Mouse (Mus musculus) embryonic facial prominence, embryonic 12.5 days (tissue): ENCODE data around the gene Dok5. TPM values are rescaled to one million over a fixed set of nuclear protein-coding genes. Genes with fewer than 3 reads are reported as not detected.

Experiments used
- ATAC-seq: fragments of 200-750 bp; cut with Nextera tagmentation; 2 replicates; pipeline ENCODE4 v1.8.0; 2017; ENCODE audit not compliant: insufficient number of reproducible peaks, insufficient read depth, low FRiP score, low TSS enrichment
- H3K27ac ChIP-seq: fragments of 300-500 bp; sonication (generic); 2 replicates; pipeline ENCODE4 v1.5.1; 2016; ENCODE audit warnings: mild to moderate bottlenecking
- H3K27me3 ChIP-seq: fragments of 300-500 bp; sonication (generic); 2 replicates; pipeline ENCODE4 v1.6.1; 2016; ENCODE audit warnings: mild to moderate bottlenecking, moderate library complexity
- H3K36me3 ChIP-seq: fragments of 300-500 bp; sonication (generic); 2 replicates; pipeline ENCODE4 v1.6.1; 2016; ENCODE audit warnings: mild to moderate bottlenecking
- H3K4me1 ChIP-seq: fragments of 300-500 bp; sonication (generic); 2 replicates; pipeline ENCODE4 v1.6.1; 2016
- H3K4me2 ChIP-seq: fragments of 300-500 bp; sonication (generic); replicated peaks from 2 replicates; pipeline ENCODE4 v1.6.1; 2016; ENCODE audit warnings: mild to moderate bottlenecking, moderate library complexity
- H3K4me3 ChIP-seq: fragments of 300-500 bp; sonication (generic); 2 replicates; pipeline ENCODE4 v1.5.1; 2016; ENCODE audit warnings: mild to moderate bottlenecking
- H3K9ac ChIP-seq: fragments of 300-500 bp; sonication (generic); 2 replicates; pipeline ENCODE4 v1.6.1; 2016; ENCODE audit warnings: mild to moderate bottlenecking, moderate library complexity
- H3K9me3 ChIP-seq: fragments of 300-500 bp; sonication (generic); 2 replicates; pipeline ENCODE4 v1.6.1; 2016; ENCODE audit warnings: mild to moderate bottlenecking, moderate library complexity
- WGBS: fragments of 180-500 bp; shearing (Covaris S2); methylation state at CpG from one replicate; pipeline ENCODE4 v1.1.7; 2016; 5-methylcytosine and 5-hydroxymethylcytosine counted together
- polyA plus RNA-seq: library from polyadenylated mRNA; unstranded; fragments of >200 nt; fragmentation: Nextera tagmentation; extraction: Ambion mirVana; gene quantifications from 2 replicates; pipeline ENCODE4 v1.2.1, GENCODE M21; 2016

Dok5 gene
- polyA plus RNA-seq, 1 experiment from 2014 or later: 10.4 TPM

DNA sequence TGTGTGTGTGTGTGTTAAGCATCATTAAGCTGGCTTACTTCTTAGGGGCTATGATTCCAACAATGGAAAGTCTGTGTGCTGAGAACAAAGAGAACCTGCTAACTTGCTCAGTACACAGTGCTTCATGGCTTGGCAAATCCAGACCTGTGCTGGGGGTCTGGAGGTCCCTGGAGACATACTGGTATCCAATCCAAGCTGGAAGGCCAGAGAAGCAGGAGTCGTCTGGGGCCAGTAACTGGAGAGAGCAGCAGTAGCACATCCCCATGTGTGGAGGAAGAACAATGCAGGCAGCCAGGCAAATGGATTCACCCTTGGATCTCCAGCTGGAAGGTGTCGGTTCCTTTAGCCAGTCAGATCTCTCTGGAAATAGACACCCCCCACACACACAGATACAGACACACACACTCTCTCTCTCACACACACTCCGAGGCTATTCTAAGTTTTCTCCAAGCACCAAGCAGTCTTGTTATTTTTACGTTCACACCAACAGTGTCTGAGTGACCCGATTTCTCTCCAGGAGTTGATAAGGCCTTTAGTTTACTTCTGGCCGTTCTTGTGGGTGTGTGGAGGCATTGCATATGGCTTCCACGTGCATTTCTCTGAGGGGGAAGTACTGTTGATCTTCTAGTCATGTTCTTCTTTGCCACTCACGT is 8.2 kb downstream of the Dok5 start:
- 60% methylated on average over 8 of the region's 8 CpGs for WGBS
- Histone ChIP-seq H3K9ac (no peak overlapping the region), H3K36me3 (no peaks in the 10 kb centered on the region), H3K4me3 (no peak overlapping the region), H3K9me3 (no peaks in the 10 kb centered on the region), H3K27me3 (no peaks in the 10 kb centered on the region), H3K4me2 (no peak overlapping the region), H3K4me1 (peaks cover 7% of the 10 kb centered on the region; the same call in 1 of the 2 replicates), H3K27ac (no peak overlapping the region)
- no peak for ATAC-seq

DNA sequence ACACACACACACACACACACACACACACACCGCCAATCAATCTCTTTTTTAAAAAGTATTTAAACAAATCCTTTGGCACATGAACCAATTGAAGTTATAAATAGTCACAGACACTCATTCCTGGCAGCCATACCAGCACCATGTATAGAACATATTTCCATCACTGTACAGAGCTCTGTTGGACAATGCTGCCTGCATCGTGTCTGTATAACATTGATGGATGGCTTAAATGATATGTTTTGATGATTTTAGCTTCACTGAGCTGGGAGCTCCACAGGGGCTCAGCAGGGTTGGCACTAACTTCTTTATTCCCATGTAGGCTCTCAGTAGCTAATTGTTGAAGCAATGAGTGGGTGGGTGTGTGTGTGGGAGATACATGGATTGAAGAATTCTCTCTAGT is 11.9 kb downstream of the Dok5 start:
- Histone ChIP-seq H3K9me3 (no peaks in the 10 kb centered on the region), H3K36me3 (no peaks in the 10 kb centered on the region), H3K4me2 (no peak overlapping the region), H3K27me3 (no peaks in the 10 kb centered on the region), H3K4me3 (no peak overlapping the region), H3K4me1 (peaks cover 7% of the 10 kb centered on the region; the same call in 1 of the 2 replicates), H3K9ac (no peak overlapping the region), H3K27ac (no peak overlapping the region)
- 84% methylated on average over 2 of the region's 2 CpGs for WGBS
- ATAC-seq: no peak

DNA sequence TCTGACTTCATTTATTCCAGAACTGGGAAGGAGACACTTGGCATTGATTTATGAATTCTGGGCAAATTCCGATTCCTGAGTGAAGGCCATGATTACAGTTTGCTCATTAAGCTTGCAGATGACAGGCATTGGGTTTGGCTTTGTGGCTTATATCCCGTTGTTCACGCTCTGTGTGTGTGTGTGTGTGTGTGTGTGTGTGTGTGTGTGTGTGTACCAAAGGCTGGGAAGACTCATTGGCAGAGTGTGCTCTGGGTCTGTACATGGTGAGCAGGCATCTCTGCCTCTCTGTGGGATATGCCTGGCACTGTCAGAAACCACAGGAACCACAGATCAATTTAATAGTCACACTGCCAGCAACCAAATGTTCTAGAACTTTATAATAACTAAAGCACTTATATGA is 17.3 kb downstream of the Dok5 start:
- no peaks in the 10 kb centered on the region for H3K36me3 ChIP-seq
- H3K4me2 ChIP-seq: no peak overlapping the region
- H3K27me3 ChIP-seq: no peaks in the 10 kb centered on the region
- H3K9ac ChIP-seq: no peak overlapping the region
- H3K4me1 ChIP-seq: no peaks in the 10 kb centered on the region
- no peaks in the 10 kb centered on the region for H3K9me3 ChIP-seq
- WGBS: 88% methylated on average over 3 of the region's 3 CpGs
- no peak overlapping the region for H3K27ac ChIP-seq
- no peak overlapping the region for H3K4me3 ChIP-seq
- no peak for ATAC-seq

DNA sequence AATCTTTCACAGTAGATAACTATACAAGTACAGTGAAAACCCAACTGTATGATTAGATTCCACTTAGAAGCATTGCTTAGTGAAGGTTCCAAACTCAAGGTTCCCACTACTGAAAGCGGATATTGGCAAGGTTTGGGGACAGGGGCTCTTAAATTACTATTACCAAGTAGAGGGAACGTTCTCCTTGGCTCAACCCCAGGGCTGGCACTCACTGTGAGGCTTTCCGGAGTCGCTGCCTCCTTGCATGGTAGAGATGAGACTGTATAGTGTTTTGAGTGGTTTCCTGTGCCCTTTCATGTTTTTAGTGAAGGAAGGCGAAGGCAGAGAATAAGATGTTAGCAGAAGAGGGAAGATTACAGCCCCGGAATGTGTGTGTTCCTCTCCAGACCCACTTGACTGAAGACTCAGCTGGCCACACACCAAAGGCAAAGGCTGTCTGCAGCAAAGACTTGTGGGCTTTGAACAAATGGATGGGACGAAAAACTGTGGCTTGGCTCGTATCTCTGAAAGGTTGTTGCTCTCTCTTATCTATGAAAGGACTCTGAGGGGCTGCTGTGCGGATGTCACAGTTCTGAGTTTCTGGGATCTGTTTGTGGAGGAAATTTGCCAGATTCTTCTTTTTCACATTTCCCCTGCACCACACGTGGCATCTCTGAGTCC is 20.7 kb downstream of the Dok5 start:
- H3K27me3 ChIP-seq: no peaks in the 10 kb centered on the region
- no peak overlapping the region for H3K4me2 ChIP-seq
- H3K9me3 ChIP-seq: no peaks in the 10 kb centered on the region
- no peaks in the 10 kb centered on the region for H3K36me3 ChIP-seq
- 0 out of 2 replicates have a peak overlapping the region, but pooled peaks have one; percentile 1 for H3K27ac ChIP-seq
- no peak overlapping the region for H3K9ac ChIP-seq
- peaks cover 15% of the 10 kb centered on the region for H3K4me1 ChIP-seq
- no peak for ATAC-seq
- 70% methylated on average over 10 of the region's 10 CpGs for WGBS
- no peak overlapping the region for H3K4me3 ChIP-seq

DNA sequence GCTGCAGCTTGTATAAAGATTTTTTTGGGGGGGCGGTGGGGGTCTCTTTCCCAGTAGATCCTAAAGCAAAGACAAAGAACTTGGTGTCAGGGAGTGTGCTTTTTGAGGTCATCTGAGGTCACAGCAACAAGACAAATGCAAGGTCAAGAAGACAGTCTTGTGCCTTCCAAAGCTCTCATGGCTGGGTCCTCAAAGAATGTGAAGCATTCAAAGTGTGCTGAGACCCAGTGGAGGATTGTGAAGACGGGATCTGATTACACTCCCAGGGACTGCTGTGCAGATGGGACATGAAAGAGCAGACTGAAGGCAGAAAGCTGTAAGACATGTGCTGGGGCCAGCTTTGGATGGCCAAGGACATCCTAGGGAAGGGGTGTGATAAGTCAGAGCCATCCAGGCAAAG is 24.2 kb downstream of the Dok5 start:
- Histone ChIP-seq H3K4me3 (no peak overlapping the region), H3K4me2 (no peak overlapping the region), H3K27ac (no peak overlapping the region), H3K9ac (no peak overlapping the region), H3K27me3 (no peaks in the 10 kb centered on the region), H3K4me1 (peaks cover 19% of the 10 kb centered on the region), H3K9me3 (no peaks in the 10 kb centered on the region), H3K36me3 (no peaks in the 10 kb centered on the region)
- WGBS: 46% methylated on average over 2 of the region's 2 CpGs
- ATAC-seq: no peak; the same call in 1 of the 2 replicates

DNA sequence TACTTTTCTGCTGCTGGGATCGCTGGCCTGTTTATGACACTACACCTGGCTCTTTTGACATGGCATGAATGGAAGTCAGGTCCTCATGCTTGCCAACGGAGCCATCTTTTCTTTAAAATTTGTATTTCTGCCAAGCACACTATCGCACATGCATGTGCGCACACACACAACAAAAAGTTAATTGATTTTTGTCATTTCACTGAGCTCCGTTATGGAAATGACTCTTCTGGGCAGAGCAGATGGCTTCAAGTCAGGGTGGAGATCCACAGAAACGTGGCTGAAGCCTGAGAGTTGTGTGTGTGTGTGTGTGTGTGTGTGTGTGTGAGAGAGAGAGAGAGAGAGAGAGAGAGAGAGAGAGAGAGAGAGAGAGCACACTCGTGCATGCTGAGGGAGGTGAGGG is 25.1 kb downstream of the Dok5 start:
- no peaks in the 10 kb centered on the region for H3K27me3 ChIP-seq
- no peak for ATAC-seq
- 72% methylated on average over 7 of the region's 7 CpGs for WGBS
- no peaks in the 10 kb centered on the region for H3K36me3 ChIP-seq
- no peak overlapping the region for H3K4me2 ChIP-seq
- no peak overlapping the region for H3K27ac ChIP-seq
- H3K4me1 ChIP-seq: peaks cover 19% of the 10 kb centered on the region
- H3K9me3 ChIP-seq: no peaks in the 10 kb centered on the region
- H3K4me3 ChIP-seq: no peak overlapping the region
- H3K9ac ChIP-seq: no peak overlapping the region

DNA sequence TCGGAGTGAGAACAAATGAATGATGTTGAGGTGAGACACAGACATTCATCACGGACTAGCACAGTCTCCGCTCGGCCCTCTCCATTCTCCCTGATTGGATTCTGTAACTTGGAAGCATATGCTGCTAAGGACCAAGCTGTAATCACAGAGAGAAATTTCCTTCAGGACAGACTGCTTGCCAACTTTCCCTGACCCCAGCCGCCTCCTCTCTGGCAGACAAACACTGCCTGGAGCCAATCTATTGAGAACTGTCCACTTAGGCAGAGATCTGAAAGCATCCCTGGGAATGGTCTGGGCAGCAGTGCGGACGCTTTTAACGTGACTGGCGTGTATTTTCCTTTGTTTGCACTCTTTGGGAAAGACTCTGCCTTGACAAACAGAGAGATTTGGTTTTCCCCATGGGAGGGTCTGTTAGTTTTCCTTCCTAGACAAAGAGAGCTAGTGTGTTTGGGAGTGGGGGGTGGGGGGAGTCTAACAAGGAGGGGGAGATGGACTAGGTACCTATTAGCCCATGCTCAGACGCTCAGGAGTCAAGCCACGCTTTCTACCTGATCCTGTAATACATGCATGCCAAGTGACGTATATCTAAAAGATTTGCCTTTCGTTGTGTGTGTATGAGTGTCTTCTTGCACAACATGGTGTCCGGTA is 25.7 kb downstream of the Dok5 start:
- ATAC-seq: no peak
- no peaks in the 10 kb centered on the region for H3K27me3 ChIP-seq
- no peaks in the 10 kb centered on the region for H3K9me3 ChIP-seq
- WGBS: 36% methylated on average over 14 of the region's 14 CpGs
- H3K4me3 ChIP-seq: no peak overlapping the region
- no peak overlapping the region for H3K9ac ChIP-seq
- H3K4me1 ChIP-seq: peaks cover 19% of the 10 kb centered on the region
- no peak overlapping the region for H3K4me2 ChIP-seq
- H3K27ac ChIP-seq: no peak overlapping the region
- H3K36me3 ChIP-seq: no peaks in the 10 kb centered on the region

DNA sequence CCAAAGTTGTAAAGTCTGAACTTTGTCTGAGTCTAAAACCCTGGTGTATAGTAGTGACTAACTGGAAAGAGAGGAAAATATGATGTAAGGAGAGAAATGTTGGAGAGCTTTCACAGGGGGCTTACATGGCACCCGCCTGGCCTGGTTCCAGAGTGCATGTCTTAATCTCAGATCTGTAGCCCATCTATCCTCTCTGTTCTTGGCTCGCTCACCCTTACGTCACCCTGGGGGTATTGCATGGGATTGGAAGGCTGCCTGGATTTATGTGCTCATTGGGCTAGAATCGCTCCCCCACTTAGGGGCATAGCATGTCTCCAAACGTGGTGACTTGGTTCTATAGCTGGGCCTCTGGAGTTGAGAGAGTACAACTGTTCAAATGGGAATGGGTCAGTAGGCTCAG is 26.6 kb downstream of the Dok5 start:
- no peaks in the 10 kb centered on the region for H3K36me3 ChIP-seq
- WGBS: 93% methylated on average over 5 of the region's 5 CpGs
- ATAC-seq: 0 out of 2 replicates have a peak, but pooled peaks have one; percentile 17
- no peak overlapping the region for H3K27ac ChIP-seq
- H3K4me3 ChIP-seq: no peak overlapping the region
- H3K9me3 ChIP-seq: no peaks in the 10 kb centered on the region
- H3K9ac ChIP-seq: no peak overlapping the region
- H3K4me2 ChIP-seq: no peak overlapping the region
- no peaks in the 10 kb centered on the region for H3K27me3 ChIP-seq
- peaks cover 19% of the 10 kb centered on the region for H3K4me1 ChIP-seq

DNA sequence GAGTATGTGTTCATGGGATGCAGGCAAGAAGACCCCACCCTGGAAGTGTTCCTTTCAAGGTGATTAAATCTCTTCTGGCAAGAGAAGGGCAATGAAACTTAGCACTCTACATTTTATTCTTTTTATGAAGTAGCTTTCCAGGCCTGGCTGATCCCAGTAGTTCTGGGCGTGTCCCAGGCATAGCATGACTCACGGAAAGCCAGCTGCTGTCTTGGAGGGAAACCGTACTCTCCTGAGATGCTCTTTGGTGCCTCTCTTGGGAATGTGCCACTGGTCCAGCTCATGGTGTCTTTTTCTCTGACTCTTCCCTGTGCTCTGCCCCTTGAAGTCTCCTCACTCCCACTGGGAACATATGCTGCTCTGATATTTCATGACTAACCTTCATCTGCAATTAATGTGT is 33.1 kb downstream of the Dok5 start:
- H3K4me2 ChIP-seq: no peak overlapping the region
- ATAC-seq: no peak
- no peak overlapping the region for H3K4me3 ChIP-seq
- no peaks in the 10 kb centered on the region for H3K36me3 ChIP-seq
- no peaks in the 10 kb centered on the region for H3K9me3 ChIP-seq
- no peak overlapping the region for H3K27ac ChIP-seq
- no peaks in the 10 kb centered on the region for H3K4me1 ChIP-seq
- 73% methylated on average over 3 of the region's 3 CpGs for WGBS
- H3K9ac ChIP-seq: no peak overlapping the region
- no peaks in the 10 kb centered on the region for H3K27me3 ChIP-seq

DNA sequence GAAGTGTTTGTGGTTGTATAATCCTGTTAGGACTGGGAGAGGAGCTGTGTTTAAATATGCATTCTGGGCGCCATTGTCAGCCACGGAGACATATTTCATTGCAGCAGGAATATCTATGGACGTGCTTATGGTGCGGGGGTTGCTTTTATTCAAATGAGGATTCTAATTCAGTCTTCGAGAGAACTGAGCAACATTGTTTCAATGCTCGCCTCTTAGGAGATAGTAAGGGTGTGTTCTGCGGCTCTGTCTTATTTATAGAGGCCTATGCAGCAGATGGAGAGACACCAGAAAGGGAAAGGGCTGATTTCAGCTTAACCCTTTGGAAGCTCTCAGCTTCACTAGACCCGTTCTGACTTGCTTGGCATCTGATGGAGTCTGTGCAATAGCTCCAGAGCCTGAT is 35.6 kb downstream of the Dok5 start:
- Histone ChIP-seq H3K4me1 (peaks cover 7% of the 10 kb centered on the region; the same call in 1 of the 2 replicates), H3K9ac (no peak overlapping the region), H3K36me3 (no peaks in the 10 kb centered on the region), H3K4me3 (no peak overlapping the region), H3K27me3 (no peaks in the 10 kb centered on the region), H3K4me2 (no peak overlapping the region), H3K27ac (no peak overlapping the region), H3K9me3 (no peaks in the 10 kb centered on the region)
- 68% methylated on average over 8 of the region's 8 CpGs for WGBS
- no peak for ATAC-seq

DNA sequence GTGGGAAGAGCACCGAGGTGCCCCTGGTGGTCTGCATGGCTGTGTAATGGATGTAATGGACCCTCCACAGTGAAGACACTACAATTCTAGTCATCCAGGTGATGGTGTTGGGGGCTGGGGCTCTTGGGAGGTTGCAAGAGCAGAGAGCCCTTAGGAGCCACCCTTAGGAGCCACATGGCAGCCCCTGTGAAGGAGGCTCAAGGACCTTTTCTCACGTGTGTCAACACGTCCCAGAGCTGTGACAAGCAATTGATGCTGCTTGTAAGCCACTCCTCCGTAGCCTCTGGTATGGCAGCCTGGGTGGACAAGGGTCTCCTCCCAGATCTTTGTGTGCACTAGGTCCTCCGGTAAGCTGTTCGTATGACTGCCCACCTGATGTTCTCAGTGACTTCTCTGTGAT is 37.1 kb downstream of the Dok5 start:
- no peak overlapping the region for H3K27ac ChIP-seq
- H3K4me3 ChIP-seq: no peak overlapping the region
- no peaks in the 10 kb centered on the region for H3K9me3 ChIP-seq
- H3K36me3 ChIP-seq: no peaks in the 10 kb centered on the region
- no peak overlapping the region for H3K4me2 ChIP-seq
- peaks cover 12% of the 10 kb centered on the region; the same call in 1 of the 2 replicates for H3K4me1 ChIP-seq
- ATAC-seq: no peak
- H3K27me3 ChIP-seq: no peaks in the 10 kb centered on the region
- no peak overlapping the region for H3K9ac ChIP-seq
- 80% methylated on average over 6 of the region's 6 CpGs for WGBS

DNA sequence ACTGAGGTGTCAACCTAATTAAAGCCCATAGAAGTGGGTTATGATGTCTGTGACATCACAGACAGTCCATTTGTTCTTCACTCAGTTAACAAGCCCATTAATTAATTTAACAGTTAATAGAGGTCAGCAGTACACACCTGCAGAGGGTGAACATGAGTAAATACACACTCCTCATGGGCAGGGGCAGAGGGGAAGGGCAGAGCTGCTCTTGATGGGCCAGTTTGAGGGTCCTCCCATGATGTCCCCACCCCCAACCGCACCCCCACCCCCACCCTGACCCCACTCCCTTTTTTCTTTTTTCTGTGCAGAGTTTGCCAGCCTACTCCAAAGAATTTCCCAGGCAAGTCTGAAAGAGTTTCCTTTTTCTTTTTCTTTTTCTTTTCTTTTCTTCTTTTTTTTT is 39.9 kb downstream of the Dok5 start:
- no peak overlapping the region for H3K4me3 ChIP-seq
- WGBS: 17% methylated on average over 1 of the region's 1 CpGs
- no peak for ATAC-seq

More for the DNA sequence above, 39.9 kb downstream of the Dok5 start:
- Histone ChIP-seq H3K27ac (no peak overlapping the region), H3K9ac (no peak overlapping the region), H3K36me3 (no peaks in the 10 kb centered on the region), H3K9me3 (no peaks in the 10 kb centered on the region), H3K4me2 (no peak overlapping the region), H3K27me3 (no peaks in the 10 kb centered on the region), H3K4me1 (peaks cover 13% of the 10 kb centered on the region; the same call in 1 of the 2 replicates)
